10 mouse cellular contexts compared by ENCODE assay signal in the genomic region with DNA sequence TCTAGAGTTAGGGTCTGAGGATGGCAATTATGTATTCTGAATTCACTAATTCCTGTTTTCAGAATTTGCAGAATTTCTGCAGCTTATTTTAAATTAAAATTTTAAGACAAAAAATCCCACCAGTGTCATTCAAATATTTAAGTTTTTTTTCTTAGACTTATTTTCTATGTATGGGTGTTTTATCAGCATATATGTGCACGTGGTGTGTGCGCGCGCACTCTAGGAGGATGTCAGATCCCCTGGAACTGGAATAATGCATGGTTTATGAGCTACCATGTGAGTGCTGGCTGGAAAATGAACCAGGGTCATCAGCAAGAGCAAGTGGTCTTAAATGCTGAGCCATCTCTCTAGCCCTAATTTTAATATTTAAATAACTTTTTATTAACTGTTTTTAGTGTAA. TPM values are rescaled to one million over a fixed set of nuclear protein-coding genes. Genes with fewer than 3 reads are reported as not detected.
DNase-seq lines count a peak whose midpoint lies in the region; ATAC-seq and TF ChIP-seq lines count a peak whose summit lies in the region.
"Had no signal": no experiment of that assay in that cellular context is flagged by ENCODE, and none has a peak within 500 bp of the region (broad histone marks: within the 10 kb centered on the region; RNA-seq: fewer than 3 reads in every experiment).

No protein-coding gene starts in this region.

- no peak for TF ChIP-seq EP300 in stomach, postnatal 0 days (optimal IDR thresholded peaks at IDR 0.05)

- no peak for ATAC-seq in stomach, embryonic 14.5 days (ENCODE audit: insufficient number of reproducible peaks, insufficient read depth, low FRiP score, low read depth)
- no peak for ATAC-seq in stomach, postnatal 0 days (ENCODE audit: low FRiP score, low TSS enrichment)
- no peak for ATAC-seq in liver, embryonic 13.5 days (ENCODE audit: low read depth)

- no peak overlapping the region for H3K9ac ChIP-seq in stomach, embryonic 14.5 days (replicated peaks; ENCODE audit: low read depth, low read length)
- H3K9ac ChIP-seq in stomach, postnatal 0 days (ENCODE audit: low read length): no peak overlapping the region
- H3K9ac ChIP-seq in liver, embryonic 13.5 days: peak overlapping the region; percentile 80

- no peak overlapping the region for H3K27ac ChIP-seq in gastrocnemius, adult 2 months
- H3K27ac ChIP-seq in stomach, embryonic 14.5 days (ENCODE audit: low read length): no peak overlapping the region
- H3K27ac ChIP-seq in stomach, postnatal 0 days (replicated peaks): no peak overlapping the region
- no peak overlapping the region for H3K27ac ChIP-seq in liver, embryonic 13.5 days

- H3K36me3 ChIP-seq in stomach, embryonic 14.5 days (ENCODE audit: control insufficient read depth, insufficient read depth, low read length): no peaks in the 10 kb centered on the region; the same call in 1 of the 2 replicates
- H3K36me3 ChIP-seq in stomach, postnatal 0 days (ENCODE audit: control insufficient read depth, insufficient read depth, low read length): no peaks in the 10 kb centered on the region
- H3K36me3 ChIP-seq in liver, embryonic 13.5 days: 0 out of 2 replicates have a peak, but pooled peaks cover under 1% of the 10 kb centered on the region

- no peak for TF ChIP-seq CTCF in gastrocnemius, adult 2 months (IDR thresholded peaks at IDR 0.05)
- no peak for TF ChIP-seq CTCF in stomach, postnatal 0 days (IDR thresholded peaks at IDR 0.05; ENCODE audit: low read depth)

- intact Hi-C loops in gastrocnemius, adult 2 months (cut with DNase I): loop anchor here (5.0 kb wide), 1 partner anchor 42 kb away; no protein-coding TSS in a partner anchor

- H3K4me1 ChIP-seq in stomach, embryonic 14.5 days (ENCODE audit: control insufficient read depth, insufficient read depth, low read length): peaks cover 9% of the 10 kb centered on the region; the same call in 1 of the 2 replicates
- no peaks in the 10 kb centered on the region for H3K4me1 ChIP-seq in stomach, postnatal 0 days (replicated peaks; ENCODE audit: control insufficient read depth, insufficient read depth)
- peaks cover 38% of the 10 kb centered on the region for H3K4me1 ChIP-seq in liver, embryonic 13.5 days (replicated peaks)

- peak overlapping the region; percentile 70 for H3K4me2 ChIP-seq in stomach, embryonic 14.5 days (replicated peaks; ENCODE audit: low read depth, low read length)
- no peak overlapping the region for H3K4me2 ChIP-seq in stomach, postnatal 0 days (replicated peaks; ENCODE audit: low read depth)
- H3K4me2 ChIP-seq in liver, embryonic 13.5 days: peak overlapping the region; percentile 75

- H3K4me3 ChIP-seq in gastrocnemius, adult 2 months: peak overlapping the region; percentile 99
- H3K4me3 ChIP-seq in stomach, embryonic 14.5 days (ENCODE audit: low read depth, low read length): no peak overlapping the region
- no peak overlapping the region for H3K4me3 ChIP-seq in stomach, postnatal 0 days (ENCODE audit: low read depth, low read length)
- peak overlapping the region; percentile 83 for H3K4me3 ChIP-seq in liver, embryonic 13.5 days (replicated peaks)

- no peaks in the 10 kb centered on the region for H3K9me3 ChIP-seq in stomach, embryonic 14.5 days (ENCODE audit: control insufficient read depth, low read depth, low read length)
- no peaks in the 10 kb centered on the region for H3K9me3 ChIP-seq in stomach, postnatal 0 days (ENCODE audit: control insufficient read depth, low read length)
- no peaks in the 10 kb centered on the region for H3K9me3 ChIP-seq in liver, embryonic 13.5 days (replicated peaks)

- DNase-seq in gastrocnemius, adult 2 months: no peak
- DNase-seq in gastrocnemius, postnatal 25 days: no peak
- DNase-seq in stomach, postnatal 0 days (ENCODE audit: low spot score): no peak
- no peak for DNase-seq in liver, embryonic 13.5 days
- no peak for DNase-seq in left cerebral cortex, adult 8-10 months (ENCODE audit: low spot score in 2 of 2)
- no peak for DNase-seq in layer of hippocampus, postnatal 10 days (ENCODE audit: low spot score in 2 of 2)
- DNase-seq in Muller cell, postnatal 12 days (ENCODE audit: inconsistent ontology term): no peak
- DNase-seq: heart, postnatal 10 days; right cerebral cortex, postnatal 14 days had no signal

- 95% methylated on average over 4 of the region's 4 CpGs for WGBS in stomach, embryonic 14.5 days
- 92% methylated on average over 4 of the region's 4 CpGs for WGBS in stomach, postnatal 0 days
- 87% methylated on average over 4 of the region's 4 CpGs for WGBS in liver, embryonic 13.5 days (ENCODE audit: insufficient replicate concordance)

- no peaks in the 10 kb centered on the region for H3K27me3 ChIP-seq in stomach, embryonic 14.5 days (ENCODE audit: control insufficient read depth, insufficient read depth, low read length)
- no peaks in the 10 kb centered on the region for H3K27me3 ChIP-seq in stomach, postnatal 0 days (ENCODE audit: control insufficient read depth, insufficient read depth, low read length)
- H3K27me3 ChIP-seq in liver, embryonic 13.5 days: no peaks in the 10 kb centered on the region

RNA-seq across cellular contexts. Expression of a gene that starts 1.1 kb away (rescaled TPM):
- 10 to 100 TPM in 1 of 2 experiments, 1 to 10 TPM in 1; 8.9 to 12.7 TPM for total RNA-seq in gastrocnemius, adult 2 months (2021)
- 10 to 100 TPM in 1 of 2 experiments, 1 to 10 TPM in 1; 8.8 to 10.3 TPM for total RNA-seq in gastrocnemius, postnatal 25 days (2021)
- 44.3 and 49.8 TPM in 2 replicates for polyA plus RNA-seq in stomach, embryonic 14.5 days (2014; fragmentation: Nextera tagmentation; extraction: Ambion mirVana)
- 18.1 and 18.9 TPM in 2 replicates for polyA plus RNA-seq in stomach, postnatal 0 days (2015; fragmentation: Nextera tagmentation; extraction: Ambion mirVana)
- 15.2 and 20.1 TPM in 2 replicates for polyA plus RNA-seq in liver, embryonic 13.5 days (2015; fragmentation: Nextera tagmentation; extraction: Ambion mirVana)
- 10 to 100 TPM; 24.9 to 29.0 (median 26.7) TPM for total RNA-seq in left cerebral cortex, adult 8-10 months (2022)
- 10 to 100 TPM; 37.0 to 40.8 TPM for total RNA-seq in layer of hippocampus, postnatal 10 days (2021)

RNA-seq across cellular contexts. Expression of a gene that starts 53.6 kb away (rescaled TPM):
- total RNA-seq in gastrocnemius, adult 2 months (2021): 1 to 10 TPM; 3.6 to 3.9 TPM
- total RNA-seq in gastrocnemius, postnatal 25 days (2021): 1 to 10 TPM; 2.9 to 3.7 TPM
- polyA plus RNA-seq in stomach, embryonic 14.5 days (2014; fragmentation: Nextera tagmentation; extraction: Ambion mirVana): 12.0 and 12.4 TPM in 2 replicates
- polyA plus RNA-seq in stomach, postnatal 0 days (2015; fragmentation: Nextera tagmentation; extraction: Ambion mirVana): 7.1 and 7.4 TPM in 2 replicates
- 8.3 and 9.1 TPM in 2 replicates for polyA plus RNA-seq in liver, embryonic 13.5 days (2015; fragmentation: Nextera tagmentation; extraction: Ambion mirVana)
- 1 to 10 TPM; 8.1 to 9.3 (median 8.6) TPM for total RNA-seq in left cerebral cortex, adult 8-10 months (2022)
- 1 to 10 TPM; 7.0 to 7.5 TPM for total RNA-seq in layer of hippocampus, postnatal 10 days (2021)

Comparison
In these comparisons a context has a peak if more than half of its experiments do, and no peak if none do; other contexts are left out.
1. H3K4me3 ChIP-seq: peak in gastrocnemius, adult 2 months (single experiment) and liver, embryonic 13.5 days (single experiment); none in stomach, embryonic 14.5 days (single experiment) and stomach, postnatal 0 days (single experiment).